Comparison of ENCODE assay signal across 8 mouse cellular contexts in the genomic region with DNA sequence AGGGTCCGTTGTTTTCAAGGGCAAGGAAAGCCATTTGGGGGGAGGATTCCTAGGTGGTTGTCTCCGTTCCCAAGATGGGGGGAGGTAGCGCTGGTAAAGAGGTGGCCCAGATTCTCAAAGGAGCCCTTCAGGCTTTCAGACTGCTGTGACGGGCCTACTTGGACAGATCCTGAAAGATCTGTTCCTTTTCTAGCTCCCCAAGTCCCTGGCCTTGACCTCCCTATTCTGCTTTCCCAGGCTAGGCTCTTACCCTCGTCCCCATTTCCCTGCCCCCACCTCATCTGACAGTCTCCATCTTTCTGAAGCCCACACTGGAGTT. TPM values are rescaled to one million over a fixed set of nuclear protein-coding genes. Genes with fewer than 3 reads are reported as not detected.
DNase-seq lines count a peak whose midpoint lies in the region; ATAC-seq and TF ChIP-seq lines count a peak whose summit lies in the region.

No protein-coding gene starts in this region.

- H3K4me2 ChIP-seq in embryonic facial prominence, embryonic 12.5 days (replicated peaks): peak overlapping the region; percentile 73
- peak overlapping the region; percentile 74 for H3K4me2 ChIP-seq in hindbrain, embryonic 11.5 days (replicated peaks; ENCODE audit: low read depth, low read length)
- H3K4me2 ChIP-seq in midbrain, embryonic 14.5 days (ENCODE audit: low read length): peak overlapping the region; percentile 74

- no peaks in the 10 kb centered on the region for H3K36me3 ChIP-seq in embryonic facial prominence, embryonic 12.5 days
- H3K36me3 ChIP-seq in hindbrain, embryonic 11.5 days (ENCODE audit: control insufficient read depth, insufficient read depth, low read length): no peaks in the 10 kb centered on the region
- H3K36me3 ChIP-seq in midbrain, embryonic 14.5 days (ENCODE audit: control insufficient read depth, insufficient read depth, low read length): no peaks in the 10 kb centered on the region

- H3K4me1 ChIP-seq in embryonic facial prominence, embryonic 12.5 days: peaks cover 6% of the 10 kb centered on the region; the same call in 1 of the 2 replicates
- H3K4me1 ChIP-seq in hindbrain, embryonic 11.5 days (replicated peaks; ENCODE audit: control insufficient read depth, insufficient read depth, low read length): no peaks in the 10 kb centered on the region
- H3K4me1 ChIP-seq in midbrain, embryonic 14.5 days (ENCODE audit: control insufficient read depth, insufficient read depth, low read length): peaks cover 10% of the 10 kb centered on the region; the same call in 1 of the 2 replicates

- no peaks in the 10 kb centered on the region for H3K27me3 ChIP-seq in embryonic facial prominence, embryonic 12.5 days
- H3K27me3 ChIP-seq in hindbrain, embryonic 11.5 days (ENCODE audit: control insufficient read depth, insufficient read depth, low read length): no peaks in the 10 kb centered on the region
- H3K27me3 ChIP-seq in midbrain, embryonic 14.5 days (ENCODE audit: control insufficient read depth, insufficient read depth, low read length): no peaks in the 10 kb centered on the region

- no peak for ATAC-seq in embryonic facial prominence, embryonic 12.5 days (ENCODE audit: insufficient number of reproducible peaks, insufficient read depth, low FRiP score, low TSS enrichment)
- ATAC-seq in hindbrain, embryonic 11.5 days (ENCODE audit: low FRiP score): 0 out of 2 replicates have a peak, but pooled peaks have one; percentile 10
- peak; percentile 7; the same call in 1 of the 2 replicates for ATAC-seq in midbrain, embryonic 14.5 days (ENCODE audit: low FRiP score, low TSS enrichment)
- no peak for ATAC-seq in monocyte, adult 5-6 weeks (replicated peaks; ENCODE audit: insufficient number of reproducible peaks, low FRiP score, low TSS enrichment, poor library complexity, severe bottlenecking)

- TF ChIP-seq CTCF in left cerebral cortex, adult 2 months (IDR thresholded peaks at IDR 0.05): no peak

- peak overlapping the region; percentile 92 for H3K9ac ChIP-seq in embryonic facial prominence, embryonic 12.5 days
- H3K9ac ChIP-seq in hindbrain, embryonic 11.5 days (ENCODE audit: low read depth, low read length): peak overlapping the region; percentile 96
- H3K9ac ChIP-seq in midbrain, embryonic 14.5 days (replicated peaks; ENCODE audit: low read length): peak overlapping the region; percentile 96

- whole genome bisulfite sequencing in embryonic facial prominence, embryonic 12.5 days: 1% methylated on average over 5 of the region's 5 CpGs
- 0% methylated on average over 4 of the region's 5 CpGs for WGBS in hindbrain, embryonic 11.5 days
- 0% methylated on average over 5 of the region's 5 CpGs for WGBS in midbrain, embryonic 14.5 days

- DNase-seq in left cerebral cortex, adult 2 months (ENCODE audit: extremely low spot score in 1 of 2, low spot score in 2 of 2): peak; percentile 19
- DNase-seq in left cerebral cortex, postnatal 14 days (ENCODE audit: low spot score in 2 of 2): no peak
- peak; percentile 68 for DNase-seq in adrenal gland, adult 2 months
- DNase-seq in hindbrain, embryonic 11.5 days (ENCODE audit: low spot score): peak; percentile 64
- DNase-seq in left cerebral cortex, postnatal 4 days: peak; percentile 8
- peak; percentile 61 for DNase-seq in midbrain, embryonic 14.5 days

- intact Hi-C loops in left cerebral cortex, adult 2 months (cut with DNase I): no loop called here
- intact Hi-C loops in left cerebral cortex, postnatal 14 days (cut with DNase I): loop anchor here (5.0 kb wide), 2 partner anchors 44 to 81 kb away; a partner anchor contains a TSS
- intact Hi-C loops in left cerebral cortex, postnatal 4 days (cut with DNase I): no loop called here

- H3K9me3 ChIP-seq in embryonic facial prominence, embryonic 12.5 days: no peaks in the 10 kb centered on the region
- H3K9me3 ChIP-seq in hindbrain, embryonic 11.5 days (ENCODE audit: control insufficient read depth, low read length): no peaks in the 10 kb centered on the region
- no peaks in the 10 kb centered on the region for H3K9me3 ChIP-seq in midbrain, embryonic 14.5 days (ENCODE audit: control insufficient read depth, low read length)

- peak overlapping the region; percentile 94 for H3K27ac ChIP-seq in left cerebral cortex, adult 2 months
- H3K27ac ChIP-seq in embryonic facial prominence, embryonic 12.5 days: peak overlapping the region; percentile 98
- peak overlapping the region; percentile 96 for H3K27ac ChIP-seq in hindbrain, embryonic 11.5 days (ENCODE audit: low read depth, low read length)
- peak overlapping the region; percentile 95 for H3K27ac ChIP-seq in midbrain, embryonic 14.5 days (replicated peaks; ENCODE audit: low read depth, low read length)

- H3K4me3 ChIP-seq in left cerebral cortex, adult 2 months: peak overlapping the region; percentile 76
- H3K4me3 ChIP-seq in embryonic facial prominence, embryonic 12.5 days: peak overlapping the region; percentile 69
- peak overlapping the region; percentile 95 for H3K4me3 ChIP-seq in hindbrain, embryonic 11.5 days (ENCODE audit: low read depth, low read length)
- peak overlapping the region; percentile 92 for H3K4me3 ChIP-seq in midbrain, embryonic 14.5 days (replicated peaks; ENCODE audit: low read depth, low read length)

RNA-seq across cellular contexts. Expression of a gene that starts 1.3 kb away (rescaled TPM):
- total RNA-seq in left cerebral cortex, adult 2 months (2021): 10 to 100 TPM; 29.7 to 33.1 TPM
- total RNA-seq in left cerebral cortex, postnatal 14 days (2021): 10 to 100 TPM; 25.8 to 27.7 TPM
- total RNA-seq in adrenal gland, adult 2 months (2021): 10 to 100 TPM; 37.2 to 47.6 TPM
- 134 and 145 TPM in 2 replicates for polyA plus RNA-seq in adrenal gland, adult 2 months (2012; rRNA removed)
- 42.5 and 43.4 TPM in 2 replicates for polyA plus RNA-seq in embryonic facial prominence, embryonic 12.5 days (2016; fragmentation: Nextera tagmentation; extraction: Ambion mirVana)
- 28.1 and 34.0 TPM in 2 replicates for polyA plus RNA-seq in hindbrain, embryonic 11.5 days (2014; fragmentation: Nextera tagmentation; extraction: Ambion mirVana)
- total RNA-seq in left cerebral cortex, postnatal 4 days (2021): 10 to 100 TPM; 39.2 to 41.3 TPM
- 28.2 and 35.3 TPM in 2 replicates for polyA plus RNA-seq in midbrain, embryonic 14.5 days (2014; fragmentation: Nextera tagmentation; extraction: Ambion mirVana)
- total RNA-seq in monocyte, adult 5-6 weeks (2017): 13.1 to 18.7 TPM (median 16.7 TPM) in 3 replicates

RNA-seq across cellular contexts. Expression of a gene that starts 45.3 kb away (rescaled TPM):
- total RNA-seq in left cerebral cortex, adult 2 months (2021): 10 to 100 TPM; 13.5 to 16.3 TPM
- 10 to 100 TPM; 17.3 to 17.7 TPM for total RNA-seq in left cerebral cortex, postnatal 14 days (2021)
- 10 to 100 TPM; 12.0 to 14.3 TPM for total RNA-seq in adrenal gland, adult 2 months (2021)
- polyA plus RNA-seq in adrenal gland, adult 2 months (2012; rRNA removed): 4.0 and 5.8 TPM in 2 replicates
- polyA plus RNA-seq in embryonic facial prominence, embryonic 12.5 days (2016; fragmentation: Nextera tagmentation; extraction: Ambion mirVana): 27.3 and 29.1 TPM in 2 replicates
- polyA plus RNA-seq in hindbrain, embryonic 11.5 days (2014; fragmentation: Nextera tagmentation; extraction: Ambion mirVana): 26.4 and 30.3 TPM in 2 replicates
- total RNA-seq in left cerebral cortex, postnatal 4 days (2021): 10 to 100 TPM; 16.7 to 16.9 TPM
- polyA plus RNA-seq in midbrain, embryonic 14.5 days (2014; fragmentation: Nextera tagmentation; extraction: Ambion mirVana): 22.8 and 24.1 TPM in 2 replicates
- 3.8 to 9.4 TPM (median 6.5 TPM) in 3 replicates for total RNA-seq in monocyte, adult 5-6 weeks (2017)

RNA-seq across cellular contexts. Expression of a gene that starts 58.7 kb away (rescaled TPM):
- total RNA-seq in left cerebral cortex, adult 2 months (2021): 10 to 100 TPM; 49.8 to 50.2 TPM
- 10 to 100 TPM; 50.6 to 51.1 TPM for total RNA-seq in left cerebral cortex, postnatal 14 days (2021)
- 100 to 1,000 TPM in 1 of 2 experiments, 10 to 100 TPM in 1; 68.3 to 104 TPM for total RNA-seq in adrenal gland, adult 2 months (2021)
- polyA plus RNA-seq in adrenal gland, adult 2 months (2012; rRNA removed): 445 and 458 TPM in 2 replicates
- polyA plus RNA-seq in embryonic facial prominence, embryonic 12.5 days (2016; fragmentation: Nextera tagmentation; extraction: Ambion mirVana): 74.3 and 76.9 TPM in 2 replicates
- 66.0 and 70.2 TPM in 2 replicates for polyA plus RNA-seq in hindbrain, embryonic 11.5 days (2014; fragmentation: Nextera tagmentation; extraction: Ambion mirVana)
- 10 to 100 TPM; 52.1 to 53.0 TPM for total RNA-seq in left cerebral cortex, postnatal 4 days (2021)
- 69.6 and 84.5 TPM in 2 replicates for polyA plus RNA-seq in midbrain, embryonic 14.5 days (2014; fragmentation: Nextera tagmentation; extraction: Ambion mirVana)
- 36.1 to 44.3 TPM (median 38.6 TPM) in 3 replicates for total RNA-seq in monocyte, adult 5-6 weeks (2017)

Comparison
In these comparisons a context has a peak if more than half of its experiments do, and no peak if none do; other contexts are left out.
1. DNase-seq: peak in left cerebral cortex, adult 2 months (2 of 2), adrenal gland, adult 2 months (single experiment), hindbrain, embryonic 11.5 days (single experiment), left cerebral cortex, postnatal 4 days (single experiment) and midbrain, embryonic 14.5 days (single experiment); none in left cerebral cortex, postnatal 14 days (0 of 2).
2. ATAC-seq: peak in hindbrain, embryonic 11.5 days (single experiment) and midbrain, embryonic 14.5 days (single experiment); none in embryonic facial prominence, embryonic 12.5 days (single experiment) and monocyte, adult 5-6 weeks (single experiment).
3. Peak in every context shown above with its lines, with median percentiles within 50 percentile points of each other: H3K27ac ChIP-seq, H3K4me3 ChIP-seq, H3K4me2 ChIP-seq and H3K9ac ChIP-seq.